Mouse (Mus musculus): Measurements from ENCODE around the gene Vipr1. TPM values are rescaled to one million over a fixed set of nuclear protein-coding genes. Genes with fewer than 3 reads are reported as not detected.
A peak's percentile ranks its signal among the peaks of the same experiment; 100 is the strongest.
"Not testable (repeated sequence)": the region's sequence is repeated elsewhere in the genome, so short reads cannot be mapped to it uniquely, and the experiment has no call there.

Gene Vipr1
- polyA plus RNA-seq (2012) = not detected in 2 replicates

DNA sequence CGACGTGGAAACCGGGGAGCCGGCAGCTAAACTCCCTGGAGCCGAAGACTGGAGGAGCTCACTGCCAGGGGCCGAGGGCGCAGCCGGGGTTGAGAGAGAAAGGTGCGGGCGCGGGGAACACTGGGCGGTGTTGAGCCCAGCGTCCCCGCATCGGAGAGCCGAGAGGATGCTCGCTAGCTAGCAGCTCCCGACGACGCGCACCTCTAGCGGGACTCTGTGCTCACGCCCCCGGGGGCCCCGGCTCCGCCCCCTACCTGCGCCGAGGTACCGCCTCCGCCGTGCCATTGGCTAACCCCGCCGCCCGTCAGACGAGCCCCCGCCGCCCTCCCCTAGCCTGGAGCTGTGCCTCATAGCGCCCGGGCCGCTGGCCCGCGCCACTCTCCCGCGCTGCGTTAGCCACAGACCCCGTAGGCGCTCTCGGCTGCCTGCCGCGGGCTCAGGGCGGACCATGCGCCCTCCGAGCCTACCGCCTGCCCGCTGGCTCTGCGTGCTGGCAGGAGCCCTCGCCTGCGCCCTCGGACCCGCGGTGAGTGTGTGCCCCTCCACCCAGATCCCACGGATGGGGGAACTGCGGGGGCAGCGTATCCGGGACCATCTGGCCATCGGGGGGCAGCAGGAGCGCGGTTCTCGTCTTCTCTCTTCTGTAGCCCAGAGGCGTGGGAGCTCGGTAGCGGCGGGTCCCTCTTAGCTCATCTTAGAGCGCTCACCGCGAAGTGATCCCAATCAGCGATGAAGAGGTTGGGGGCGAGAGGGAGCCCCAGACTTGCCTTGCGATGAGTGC, at the start of gene Vipr1:
TSS of gene Vipr1 (plus strand) at position 316 of the 781 bp plus-strand sequence.
- Histone ChIP-seq H3K9me3 (ENCODE audit: control insufficient read depth, low read length) (no peaks in the 10 kb centered on the region), H3K4me1 (ENCODE audit: control insufficient read depth) (peaks cover 2% of the 10 kb centered on the region; the same call in 1 of the 2 replicates), H3K27me3 (ENCODE audit: control insufficient read depth) (peaks cover 50% of the 10 kb centered on the region), H3K36me3 (ENCODE audit: control insufficient read depth) (no peaks in the 10 kb centered on the region), H3K4me3 (replicated peaks) (peak within 1 kb of the TSS; percentile 28)
- TF ChIP-seq GATA1 (IDR thresholded peaks at IDR 0.05; ENCODE audit: low read length) (no peak), TAL1 (IDR thresholded peaks at IDR 0.05; ENCODE audit: low read length) (no peak)

DNA sequence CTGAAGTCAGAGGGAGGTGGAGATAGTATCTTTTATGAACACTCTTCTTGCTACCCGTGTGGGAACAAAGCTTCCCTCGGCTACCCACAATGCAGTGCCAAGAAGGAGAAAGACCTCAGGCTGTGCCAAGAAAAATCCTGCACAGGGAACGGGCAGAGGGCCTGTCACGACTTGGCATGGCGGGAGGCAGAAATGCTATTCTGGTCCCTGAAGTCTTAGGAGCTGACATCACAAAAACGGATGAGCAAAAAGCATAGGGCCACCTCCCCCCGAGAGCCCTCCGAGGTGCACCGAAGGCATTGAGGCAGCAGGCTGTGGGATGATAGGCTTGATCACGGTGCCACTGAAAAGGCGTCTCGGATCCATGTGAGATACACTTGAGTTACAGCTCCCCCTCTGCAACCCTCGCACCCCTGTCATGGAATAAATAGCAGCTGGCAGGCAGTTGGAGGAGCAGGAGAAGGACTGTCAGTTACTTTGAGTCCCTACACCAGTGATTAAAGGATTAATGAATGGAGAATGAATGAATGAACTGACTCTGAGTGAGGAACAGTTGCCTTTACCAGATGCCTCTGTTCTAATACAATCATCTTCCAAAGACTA, 49.5 kb upstream of the Vipr1 start:
- H3K4me1 ChIP-seq (ENCODE audit: control insufficient read depth) = peaks cover 5% of the 10 kb centered on the region
- peaks cover 4% of the 10 kb centered on the region for H3K9me3 ChIP-seq (ENCODE audit: control insufficient read depth, low read length)
- TF ChIP-seq TAL1 (IDR thresholded peaks at IDR 0.05; ENCODE audit: low read length) (no peak), GATA1 (IDR thresholded peaks at IDR 0.05; ENCODE audit: low read length) (no peak)
- H3K36me3 ChIP-seq (ENCODE audit: control insufficient read depth) = no peaks in the 10 kb centered on the region
- H3K27me3 ChIP-seq (ENCODE audit: control insufficient read depth) = no peaks in the 10 kb centered on the region
- H3K4me3 ChIP-seq (replicated peaks) = no peak overlapping the region

DNA sequence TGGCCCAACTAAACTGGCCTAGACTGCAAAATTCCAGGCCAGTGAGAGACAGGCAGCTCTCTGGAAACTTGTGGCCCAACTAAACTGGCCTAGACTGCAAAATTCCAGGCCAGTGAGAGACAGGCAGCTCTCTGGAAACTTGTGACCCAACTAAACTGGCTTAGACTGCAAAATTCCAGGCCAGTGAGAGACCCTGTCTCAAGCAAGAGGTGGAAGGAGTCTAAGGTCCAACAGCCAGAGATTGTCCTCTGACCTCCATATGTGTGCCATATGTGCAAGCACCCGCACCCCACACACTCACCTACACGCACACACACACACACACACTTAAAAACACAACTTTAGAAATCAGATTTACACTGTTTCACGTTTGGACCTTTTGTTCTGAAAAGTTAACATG, 48.7 kb upstream of the Vipr1 start:
- H3K4me1 ChIP-seq (ENCODE audit: control insufficient read depth); H3K4me3 ChIP-seq (replicated peaks); H3K36me3 ChIP-seq (ENCODE audit: control insufficient read depth); H3K27me3 ChIP-seq (ENCODE audit: control insufficient read depth); H3K9me3 ChIP-seq (ENCODE audit: control insufficient read depth, low read length): not testable (repeated sequence)

DNA sequence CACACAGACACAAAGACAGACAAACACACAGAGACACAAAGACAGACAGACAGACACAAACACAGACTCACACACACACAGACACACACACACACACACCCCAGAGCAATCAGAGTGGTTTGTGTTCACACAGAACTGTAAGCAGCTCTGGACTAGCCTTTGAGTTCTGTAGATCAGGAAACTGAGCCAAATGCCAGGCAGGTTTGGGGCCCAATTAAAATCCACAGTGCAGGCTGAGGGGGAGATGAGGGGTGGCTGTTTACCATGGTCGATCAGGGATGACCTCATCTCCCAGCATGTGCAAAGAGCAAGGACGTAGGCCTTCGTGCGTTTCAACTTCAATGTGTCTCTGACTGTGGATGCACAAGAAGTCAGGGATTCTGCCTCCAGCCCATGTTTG, 47.7 kb upstream of the Vipr1 start:
- Histone ChIP-seq H3K9me3 (ENCODE audit: control insufficient read depth, low read length) (no peaks in the 10 kb centered on the region; the same call in 1 of the 2 replicates), H3K4me1 (ENCODE audit: control insufficient read depth) (peaks cover 5% of the 10 kb centered on the region), H3K27me3 (ENCODE audit: control insufficient read depth) (no peaks in the 10 kb centered on the region), H3K36me3 (ENCODE audit: control insufficient read depth) (no peaks in the 10 kb centered on the region), H3K4me3 (replicated peaks) (no peak overlapping the region)
- no peak for TF ChIP-seq TAL1 (IDR thresholded peaks at IDR 0.05; ENCODE audit: low read length)
- no peak for TF ChIP-seq GATA1 (IDR thresholded peaks at IDR 0.05; ENCODE audit: low read length)

DNA sequence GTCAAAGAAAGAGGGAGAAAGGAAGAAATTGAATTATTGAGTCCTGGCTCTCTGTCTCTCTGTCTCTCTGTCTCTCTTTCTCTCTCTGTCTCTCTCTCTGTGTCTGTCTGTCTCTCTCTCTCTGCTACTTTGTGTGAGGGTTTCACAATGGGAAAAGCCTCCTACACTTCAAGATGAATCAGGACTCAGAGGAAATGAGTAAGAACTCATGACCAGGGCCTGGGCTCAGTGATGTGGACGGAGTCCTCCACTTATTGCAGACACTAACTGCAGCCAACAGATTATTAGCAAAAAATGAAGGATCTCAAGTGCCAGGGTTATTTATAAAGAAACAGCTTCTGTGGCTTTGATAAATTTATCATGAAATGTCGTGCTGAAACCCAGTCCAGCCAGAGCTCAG, 44.4 kb upstream of the Vipr1 start:
- H3K4me3 ChIP-seq (replicated peaks) = no peak overlapping the region
- H3K9me3 ChIP-seq (ENCODE audit: control insufficient read depth, low read length) = no peaks in the 10 kb centered on the region
- H3K27me3 ChIP-seq (ENCODE audit: control insufficient read depth) = no peaks in the 10 kb centered on the region
- TF ChIP-seq TAL1 (IDR thresholded peaks at IDR 0.05; ENCODE audit: low read length) = no peak
- no peak for TF ChIP-seq GATA1 (IDR thresholded peaks at IDR 0.05; ENCODE audit: low read length)
- no peaks in the 10 kb centered on the region for H3K36me3 ChIP-seq (ENCODE audit: control insufficient read depth)
- H3K4me1 ChIP-seq (ENCODE audit: control insufficient read depth) = no peaks in the 10 kb centered on the region

DNA sequence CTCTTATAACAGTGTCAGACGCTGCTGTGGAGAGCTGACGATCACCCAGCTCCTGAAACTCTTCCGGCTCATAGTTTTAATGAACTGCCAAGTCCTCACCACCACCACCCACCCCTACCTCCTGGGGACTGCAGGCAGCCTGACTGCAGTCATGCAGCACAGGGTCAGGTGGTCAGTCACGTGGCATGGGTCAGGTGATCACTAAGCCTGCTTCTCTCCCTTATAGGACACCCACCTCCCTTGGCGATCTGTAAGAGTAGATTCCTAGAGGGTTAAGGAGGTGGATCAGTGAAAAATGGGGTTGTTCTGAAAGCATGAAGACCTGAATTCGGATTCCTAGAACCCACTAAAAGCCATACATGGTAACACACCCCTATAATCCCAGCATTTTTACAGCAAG, 43.0 kb upstream of the Vipr1 start:
- Histone ChIP-seq H3K36me3 (ENCODE audit: control insufficient read depth) (no peaks in the 10 kb centered on the region), H3K9me3 (ENCODE audit: control insufficient read depth, low read length) (no peaks in the 10 kb centered on the region), H3K27me3 (ENCODE audit: control insufficient read depth) (no peaks in the 10 kb centered on the region), H3K4me3 (replicated peaks) (no peak overlapping the region), H3K4me1 (ENCODE audit: control insufficient read depth) (no peaks in the 10 kb centered on the region)
- TF ChIP-seq TAL1 (IDR thresholded peaks at IDR 0.05; ENCODE audit: low read length) (no peak), GATA1 (IDR thresholded peaks at IDR 0.05; ENCODE audit: low read length) (no peak)

DNA sequence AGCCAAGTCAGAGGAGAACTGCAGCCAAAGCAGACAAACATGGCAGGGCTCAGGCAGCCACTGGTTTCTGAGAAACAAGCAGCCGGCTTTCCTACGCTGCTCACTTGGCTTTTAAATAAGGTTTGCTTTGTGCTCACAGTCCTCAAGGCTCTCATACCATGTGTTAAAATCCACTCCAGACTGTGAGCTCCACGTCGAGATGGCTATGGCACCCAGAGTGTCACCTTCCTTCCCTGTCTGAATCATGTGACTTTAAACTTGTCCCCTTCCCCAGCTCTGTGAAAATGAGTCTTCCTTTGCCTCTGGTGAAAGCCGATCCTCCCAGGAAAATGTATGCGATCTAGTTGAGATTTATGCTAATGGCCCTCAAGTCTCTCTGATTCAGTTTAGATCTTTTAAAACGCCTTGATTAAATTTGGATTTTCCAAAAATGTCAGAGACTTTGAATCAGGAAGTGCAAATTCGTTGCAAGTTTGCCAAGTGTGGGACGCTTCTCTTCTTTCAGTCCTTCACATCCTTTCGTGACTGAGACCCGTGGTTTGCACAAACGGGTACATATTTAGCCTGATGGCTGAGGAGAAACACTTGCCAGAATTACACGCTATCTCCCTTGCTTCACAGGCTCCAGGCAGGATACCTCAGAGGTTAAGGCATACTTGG, 42.2 kb upstream of the Vipr1 start:
- Histone ChIP-seq H3K4me1 (ENCODE audit: control insufficient read depth) (no peaks in the 10 kb centered on the region), H3K9me3 (ENCODE audit: control insufficient read depth, low read length) (no peaks in the 10 kb centered on the region), H3K36me3 (ENCODE audit: control insufficient read depth) (no peaks in the 10 kb centered on the region), H3K4me3 (replicated peaks) (no peak overlapping the region), H3K27me3 (ENCODE audit: control insufficient read depth) (no peaks in the 10 kb centered on the region)
- TF ChIP-seq TAL1 (IDR thresholded peaks at IDR 0.05; ENCODE audit: low read length) (no peak), GATA1 (IDR thresholded peaks at IDR 0.05; ENCODE audit: low read length) (no peak)

DNA sequence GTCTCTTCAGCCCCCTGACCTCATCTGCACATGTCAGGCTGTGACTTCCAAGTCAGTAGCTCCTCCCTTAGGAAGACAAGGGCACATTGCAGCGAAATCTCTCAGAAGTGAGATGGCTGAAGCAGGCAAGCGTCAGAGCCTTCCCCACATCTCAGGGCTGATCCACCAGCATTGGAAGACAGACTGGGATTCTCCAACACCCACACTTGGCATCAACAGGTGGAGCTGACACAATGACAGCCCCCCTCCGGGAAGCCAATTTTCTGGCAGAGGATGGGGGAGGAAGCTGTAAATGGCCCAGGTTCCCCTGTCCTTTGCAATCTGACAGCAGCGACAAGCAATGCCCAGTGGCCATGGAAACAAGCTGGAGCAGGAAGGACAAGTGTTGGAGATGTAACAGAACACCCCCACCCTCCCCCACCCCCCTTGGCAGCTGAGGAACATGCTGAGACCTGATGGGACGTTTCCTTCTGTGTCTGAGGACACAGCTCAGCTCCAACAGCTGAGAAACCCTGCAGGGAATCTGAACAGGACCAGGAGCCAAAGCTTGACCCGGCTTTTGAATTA, 41.6 kb upstream of the Vipr1 start:
- TF ChIP-seq GATA1 (IDR thresholded peaks at IDR 0.05; ENCODE audit: low read length) = no peak
- TF ChIP-seq TAL1 (IDR thresholded peaks at IDR 0.05; ENCODE audit: low read length) = no peak
- no peaks in the 10 kb centered on the region for H3K9me3 ChIP-seq (ENCODE audit: control insufficient read depth, low read length)

DNA sequence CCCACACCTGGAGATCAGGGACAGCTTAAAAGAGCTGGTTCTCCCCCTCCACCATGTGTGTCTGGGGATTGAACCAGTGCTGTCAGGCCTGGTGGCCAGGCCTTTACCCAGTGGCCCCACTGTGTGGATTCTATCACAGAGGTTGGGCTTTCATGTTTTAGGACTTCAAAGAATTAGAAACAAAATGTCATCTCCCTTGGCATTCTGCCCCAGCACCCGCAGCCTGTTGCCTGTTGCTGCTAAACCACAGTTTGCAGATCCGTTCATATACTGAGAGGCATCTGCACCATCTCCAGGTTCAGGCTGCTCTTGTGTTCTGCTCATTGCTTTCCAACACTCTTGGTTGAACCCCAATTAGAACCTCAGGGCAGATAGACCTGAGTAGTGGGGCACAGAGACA, 40.1 kb upstream of the Vipr1 start:
- no peaks in the 10 kb centered on the region for H3K4me1 ChIP-seq (ENCODE audit: control insufficient read depth)
- H3K9me3 ChIP-seq (ENCODE audit: control insufficient read depth, low read length) = no peaks in the 10 kb centered on the region
- H3K27me3 ChIP-seq (ENCODE audit: control insufficient read depth) = no peaks in the 10 kb centered on the region
- H3K4me3 ChIP-seq (replicated peaks) = no peak overlapping the region
- no peaks in the 10 kb centered on the region for H3K36me3 ChIP-seq (ENCODE audit: control insufficient read depth)
- TF ChIP-seq TAL1 (IDR thresholded peaks at IDR 0.05; ENCODE audit: low read length) (no peak), GATA1 (IDR thresholded peaks at IDR 0.05; ENCODE audit: low read length) (no peak)

More for the DNA sequence above, 41.6 kb upstream of the Vipr1 start:
- H3K36me3 ChIP-seq (ENCODE audit: control insufficient read depth) = no peaks in the 10 kb centered on the region
- no peak overlapping the region for H3K4me3 ChIP-seq (replicated peaks)
- H3K27me3 ChIP-seq (ENCODE audit: control insufficient read depth) = no peaks in the 10 kb centered on the region
- no peaks in the 10 kb centered on the region for H3K4me1 ChIP-seq (ENCODE audit: control insufficient read depth)

All from erythroblast, embryonic 14.5 days (primary cell).